Mouse (Mus musculus): ENCODE data around the gene Olfr613.
"Not testable (repeated sequence)": the region's sequence is repeated elsewhere in the genome, so short reads cannot be mapped to it uniquely, and the experiment has no call there.

Gene Olfr613

GRCm38 (mm10) chr7:103547774-103548173 lies at the start of gene Olfr613:
Gene Olfr613 (plus strand): TSS chr7:103548074.
- no peak for DNase-seq

GRCm38 (mm10) chr7:103512022-103512421 lies 35.9 kb upstream of the Olfr613 start, which contains the start of gene Olfr610:
Gene Olfr610 (minus strand): TSS chr7:103512122.
- DNase-seq: no peak

- DNase-seq: not testable (repeated sequence)
Observed at GRCm38 (mm10) chr7:103520746-103521145, 27.1 kb upstream of the Olfr613 start, which contains the start of gene Olfr611. Gene Olfr611 (minus strand): TSS chr7:103520846.

GRCm38 (mm10) chr7:103542617-103543016 lies 5.3 kb upstream of the Olfr613 start, which contains the start of gene Olfr612:
Gene Olfr612 (minus strand): TSS chr7:103542717.
- not testable (repeated sequence) for DNase-seq

- DNase-seq: no peak
Observed at GRCm38 (mm10) chr7:103555779-103556178, 7.9 kb downstream of the Olfr613 start, which contains the start of gene Olfr615. Gene Olfr615 (plus strand): TSS chr7:103556079.

- DNase-seq: no peak
Observed at GRCm38 (mm10) chr7:103569043-103569442, 21.2 kb downstream of the Olfr613 start, which contains the start of gene Olfr616. Gene Olfr616 (minus strand): TSS chr7:103569143.

- no peak for DNase-seq
Observed at GRCm38 (mm10) chr7:103572761-103573160, 24.9 kb downstream of the Olfr613 start, which contains the start of gene Olfr617. Gene Olfr617 (plus strand): TSS chr7:103573061.

- no peak for DNase-seq
Observed at GRCm38 (mm10) chr7:103589803-103590202, 41.9 kb downstream of the Olfr613 start, which contains the start of gene Olfr618. Gene Olfr618 (plus strand): TSS chr7:103590103.

GRCm38 (mm10) chr7:103600275-103600674 lies 52.4 kb downstream of the Olfr613 start, which contains the start of gene Olfr619:
Gene Olfr619 (plus strand): TSS chr7:103600575.
- DNase-seq: no peak

Measured in heart, adult 11 months (tissue).